Mouse (Mus musculus): Measurements from ENCODE around the gene Tubb1. TPM values are rescaled to one million over a fixed set of nuclear protein-coding genes. Genes with fewer than 3 reads are reported as not detected.

The Tubb1 gene
- total and polyA plus RNA-seq, 2 experiments, result 0.18 to 0.33 TPM

DNA sequence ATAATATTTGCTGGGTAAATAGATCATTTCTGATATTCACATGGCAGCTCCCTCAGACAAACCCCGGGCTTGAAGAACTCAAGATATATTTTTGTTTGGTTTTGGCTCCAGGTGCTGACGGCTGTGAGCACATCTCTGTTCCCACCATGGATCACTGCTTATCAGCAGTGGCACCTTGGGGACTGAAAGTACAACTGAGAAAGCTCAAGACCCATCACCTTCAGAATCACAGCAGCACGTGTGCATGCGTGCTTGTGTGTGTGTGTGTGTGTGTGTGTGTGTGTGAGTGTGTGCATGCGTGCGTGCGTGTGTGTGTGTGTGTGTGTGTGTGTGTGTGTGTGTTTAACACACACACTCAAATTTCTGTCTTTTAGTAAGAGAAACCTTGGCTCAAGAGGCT is 6.1 kb upstream of the Tubb1 start:
- H3K79me2 ChIP-seq (ENCODE audit: control insufficient read depth, insufficient read depth, low read length), result no peaks in the 10 kb centered on the region
- DNase-seq (ENCODE audit: extremely low read depth, low read depth, low spot score), result no peak
- TF ChIP-seq CTCF (IDR thresholded peaks at IDR 0.05; ENCODE audit: low read depth, low read length) (no peak), POLR2A (IDR thresholded peaks at IDR 0.05; ENCODE audit: extremely low read depth, insufficient read depth, low read length) (no peak)
- WGBS, result 71% methylated on average over 7 of the region's 7 CpGs
- no peaks in the 10 kb centered on the region for H3K27me3 ChIP-seq (ENCODE audit: control insufficient read depth, insufficient read depth, low read length)
- H3K27ac ChIP-seq (replicated peaks; ENCODE audit: insufficient read depth, low read depth, low read length), result no peak overlapping the region
- H3K4me3 ChIP-seq (ENCODE audit: insufficient read depth, low read depth, low read length), result no peak overlapping the region
- H3K36me3 ChIP-seq (ENCODE audit: control insufficient read depth, insufficient read depth, low read length), result no peaks in the 10 kb centered on the region
- no peaks in the 10 kb centered on the region for H3K4me1 ChIP-seq (ENCODE audit: control insufficient read depth, insufficient read depth, low read length)
- no peak overlapping the region for H3K9ac ChIP-seq (ENCODE audit: low read depth, low read length)

- DNase-seq (ENCODE audit: extremely low read depth, low read depth, low spot score), result no peak
- Histone ChIP-seq H3K27ac (replicated peaks; ENCODE audit: insufficient read depth, low read depth, low read length) (no peak overlapping the region), H3K4me1 (ENCODE audit: control insufficient read depth, insufficient read depth, low read length) (no peaks in the 10 kb centered on the region), H3K79me2 (ENCODE audit: control insufficient read depth, insufficient read depth, low read length) (no peaks in the 10 kb centered on the region), H3K36me3 (ENCODE audit: control insufficient read depth, insufficient read depth, low read length) (no peaks in the 10 kb centered on the region), H3K4me3 (ENCODE audit: insufficient read depth, low read depth, low read length) (no peak overlapping the region), H3K27me3 (ENCODE audit: control insufficient read depth, insufficient read depth, low read length) (no peaks in the 10 kb centered on the region), H3K9ac (ENCODE audit: low read depth, low read length) (no peak overlapping the region)
- WGBS, result 75% methylated on average over 6 of the region's 6 CpGs
- no peak for TF ChIP-seq POLR2A (IDR thresholded peaks at IDR 0.05; ENCODE audit: extremely low read depth, insufficient read depth, low read length)
These were observed 5.5 kb upstream of the Tubb1 start for GRCm38 (mm10) chr2:174445018-174445417.

GRCm38 (mm10) chr2:174446492-174446891 is 4.0 kb upstream of the Tubb1 start:
- H3K9ac ChIP-seq (ENCODE audit: low read depth, low read length), result no peak overlapping the region
- no peaks in the 10 kb centered on the region for H3K27me3 ChIP-seq (ENCODE audit: control insufficient read depth, insufficient read depth, low read length)
- no peak for DNase-seq (ENCODE audit: extremely low read depth, low read depth, low spot score)
- no peaks in the 10 kb centered on the region for H3K4me1 ChIP-seq (ENCODE audit: control insufficient read depth, insufficient read depth, low read length)
- no peak for TF ChIP-seq CTCF (IDR thresholded peaks at IDR 0.05; ENCODE audit: low read depth, low read length)
- no peak for TF ChIP-seq POLR2A (IDR thresholded peaks at IDR 0.05; ENCODE audit: extremely low read depth, insufficient read depth, low read length)
- 39% methylated on average over 7 of the region's 7 CpGs for WGBS
- H3K27ac ChIP-seq (replicated peaks; ENCODE audit: insufficient read depth, low read depth, low read length), result no peak overlapping the region
- H3K79me2 ChIP-seq (ENCODE audit: control insufficient read depth, insufficient read depth, low read length), result no peaks in the 10 kb centered on the region
- no peak overlapping the region for H3K4me3 ChIP-seq (ENCODE audit: insufficient read depth, low read depth, low read length)
- H3K36me3 ChIP-seq (ENCODE audit: control insufficient read depth, insufficient read depth, low read length), result no peaks in the 10 kb centered on the region

DNA sequence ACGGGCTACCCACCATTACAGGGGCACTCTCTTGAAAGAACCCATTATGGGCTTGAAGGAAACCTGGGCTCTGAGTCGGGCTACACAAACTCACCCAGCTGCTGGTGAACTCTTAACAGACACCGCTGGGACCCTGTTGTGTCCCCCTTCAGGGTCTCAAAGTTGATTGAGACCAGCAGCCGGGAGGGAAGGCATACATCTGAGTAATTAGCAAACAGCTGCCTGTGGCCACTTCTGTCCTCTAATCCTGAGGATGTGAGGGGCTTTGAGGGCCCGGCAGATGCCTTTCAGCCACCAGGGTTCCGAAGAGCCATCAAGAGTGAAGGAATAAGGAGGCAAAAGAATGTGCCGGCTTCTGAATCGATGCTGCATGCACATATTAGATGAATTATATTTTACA is 3.6 kb upstream of the Tubb1 start:
- no peak for TF ChIP-seq POLR2A (IDR thresholded peaks at IDR 0.05; ENCODE audit: extremely low read depth, insufficient read depth, low read length)
- TF ChIP-seq CTCF (IDR thresholded peaks at IDR 0.05; ENCODE audit: low read depth, low read length), result no peak
- Histone ChIP-seq H3K79me2 (ENCODE audit: control insufficient read depth, insufficient read depth, low read length) (no peaks in the 10 kb centered on the region), H3K9ac (ENCODE audit: low read depth, low read length) (no peak overlapping the region), H3K27me3 (ENCODE audit: control insufficient read depth, insufficient read depth, low read length) (no peaks in the 10 kb centered on the region), H3K27ac (replicated peaks; ENCODE audit: insufficient read depth, low read depth, low read length) (no peak overlapping the region), H3K4me1 (ENCODE audit: control insufficient read depth, insufficient read depth, low read length) (no peaks in the 10 kb centered on the region), H3K36me3 (ENCODE audit: control insufficient read depth, insufficient read depth, low read length) (no peaks in the 10 kb centered on the region), H3K4me3 (ENCODE audit: insufficient read depth, low read depth, low read length) (no peak overlapping the region)
- 76% methylated on average over 8 of the region's 8 CpGs for WGBS
- DNase-seq (ENCODE audit: extremely low read depth, low read depth, low spot score), result no peak

- TF ChIP-seq POLR2A (IDR thresholded peaks at IDR 0.05; ENCODE audit: extremely low read depth, insufficient read depth, low read length) (no peak), CTCF (IDR thresholded peaks at IDR 0.05; ENCODE audit: low read depth, low read length) (no peak)
- no peaks in the 10 kb centered on the region for H3K27me3 ChIP-seq (ENCODE audit: control insufficient read depth, insufficient read depth, low read length)
- H3K4me3 ChIP-seq (ENCODE audit: insufficient read depth, low read depth, low read length), result no peak overlapping the region
- H3K36me3 ChIP-seq (ENCODE audit: control insufficient read depth, insufficient read depth, low read length), result no peaks in the 10 kb centered on the region
- H3K27ac ChIP-seq (replicated peaks; ENCODE audit: insufficient read depth, low read depth, low read length), result no peak overlapping the region
- no peak overlapping the region for H3K9ac ChIP-seq (ENCODE audit: low read depth, low read length)
- no peak for DNase-seq (ENCODE audit: extremely low read depth, low read depth, low spot score)
- 85% methylated on average over 4 of the region's 4 CpGs for WGBS
- H3K4me1 ChIP-seq (ENCODE audit: control insufficient read depth, insufficient read depth, low read length), result no peaks in the 10 kb centered on the region
- no peaks in the 10 kb centered on the region for H3K79me2 ChIP-seq (ENCODE audit: control insufficient read depth, insufficient read depth, low read length)
These were observed 2.1 kb upstream of the Tubb1 start for GRCm38 (mm10) chr2:174448405-174448804.

GRCm38 (mm10) chr2:174453681-174454080 is 3.2 kb downstream of the Tubb1 start:
- Histone ChIP-seq H3K27ac (replicated peaks; ENCODE audit: insufficient read depth, low read depth, low read length) (no peak overlapping the region), H3K4me1 (ENCODE audit: control insufficient read depth, insufficient read depth, low read length) (no peaks in the 10 kb centered on the region)

More at GRCm38 (mm10) chr2:174453681-174454080, 3.2 kb downstream of the Tubb1 start:
- no peaks in the 10 kb centered on the region for H3K79me2 ChIP-seq (ENCODE audit: control insufficient read depth, insufficient read depth, low read length)
- H3K9ac ChIP-seq (ENCODE audit: low read depth, low read length), result no peak overlapping the region
- TF ChIP-seq CTCF (IDR thresholded peaks at IDR 0.05; ENCODE audit: low read depth, low read length) (peak; percentile 53), POLR2A (IDR thresholded peaks at IDR 0.05; ENCODE audit: extremely low read depth, insufficient read depth, low read length) (no peak)
- no peak for DNase-seq (ENCODE audit: extremely low read depth, low read depth, low spot score)
- 67% methylated on average over 7 of the region's 7 CpGs for whole genome bisulfite sequencing
- no peaks in the 10 kb centered on the region for H3K27me3 ChIP-seq (ENCODE audit: control insufficient read depth, insufficient read depth, low read length)
- H3K4me3 ChIP-seq (ENCODE audit: insufficient read depth, low read depth, low read length), result no peak overlapping the region
- no peaks in the 10 kb centered on the region for H3K36me3 ChIP-seq (ENCODE audit: control insufficient read depth, insufficient read depth, low read length)
